Mouse (Mus musculus): ENCODE results near the gene Pla2g4e. TPM values are rescaled to one million over a fixed set of nuclear protein-coding genes. Genes with fewer than 3 reads are reported as not detected.
A peak's percentile ranks its signal among the peaks of the same experiment; 100 is the strongest.

The Pla2g4e gene
- 0.21 TPM in 1 of 2 replicates, not detected in the other for polyA plus RNA-seq (2016; fragmentation: Nextera tagmentation; extraction: Ambion mirVana)

GRCm38 (mm10) chr2:120244679-120245420 lies at the start of gene Pla2g4e:
Gene Pla2g4e (minus strand): TSS chr2:120245335.
- H3K9me3 ChIP-seq, result no peaks in the 10 kb centered on the region
- peak within 1 kb of the TSS; percentile 26; the same call in 1 of the 2 replicates for H3K27ac ChIP-seq
- peak within 1 kb of the TSS; percentile 51 for H3K4me3 ChIP-seq
- H3K27me3 ChIP-seq (ENCODE audit: insufficient read depth, poor library complexity, severe bottlenecking), result peaks cover 31% of the 10 kb centered on the region
- peak; percentile 44 for DNase-seq (ENCODE audit: low spot score)
- 5% methylated on average over 27 of the region's 27 CpGs for WGBS
- H3K4me1 ChIP-seq (replicated peaks), result peaks cover 4% of the 10 kb centered on the region
- H3K36me3 ChIP-seq, result no peaks in the 10 kb centered on the region

- DNase-seq (ENCODE audit: low spot score), result no peak
- Histone ChIP-seq H3K4me3 (no peak overlapping the region), H3K27me3 (ENCODE audit: insufficient read depth, poor library complexity, severe bottlenecking) (no peaks in the 10 kb centered on the region), H3K27ac (no peak overlapping the region), H3K4me1 (replicated peaks) (peaks cover 12% of the 10 kb centered on the region; the same call in 1 of the 2 replicates), H3K36me3 (no peaks in the 10 kb centered on the region), H3K9me3 (no peaks in the 10 kb centered on the region)
- 83% methylated on average over 9 of the region's 9 CpGs for WGBS
Observed at GRCm38 (mm10) chr2:120291471-120292078, 46.4 kb upstream of the Pla2g4e start.

- Histone ChIP-seq H3K27ac (no peak within 1 kb of the TSS), H3K4me3 (no peak within 1 kb of the TSS), H3K27me3 (ENCODE audit: insufficient read depth, poor library complexity, severe bottlenecking) (no peaks in the 10 kb centered on the region), H3K4me1 (replicated peaks) (no peaks in the 10 kb centered on the region), H3K36me3 (no peaks in the 10 kb centered on the region), H3K9me3 (no peaks in the 10 kb centered on the region)
- WGBS, result 75% methylated on average over 5 of the region's 5 CpGs
- no peak for DNase-seq (ENCODE audit: low spot score)
Observed at GRCm38 (mm10) chr2:120288995-120289394, 43.9 kb upstream of the Pla2g4e start, which contains the start of gene Pla2g4d. Gene Pla2g4d (minus strand): TSS chr2:120289197.

- 90% methylated on average over 3 of the region's 3 CpGs for WGBS
- H3K36me3 ChIP-seq, result no peaks in the 10 kb centered on the region
Observed at GRCm38 (mm10) chr2:120288401-120288800, 43.3 kb upstream of the Pla2g4e start.

GRCm38 (mm10) chr2:120285639-120286038 lies 40.5 kb upstream of the Pla2g4e start:
- H3K27ac ChIP-seq, result no peak overlapping the region
- H3K27me3 ChIP-seq (ENCODE audit: insufficient read depth, poor library complexity, severe bottlenecking), result no peaks in the 10 kb centered on the region
- H3K9me3 ChIP-seq, result no peaks in the 10 kb centered on the region
- H3K4me3 ChIP-seq, result no peak overlapping the region
- no peaks in the 10 kb centered on the region for H3K4me1 ChIP-seq (replicated peaks)
- no peak for DNase-seq (ENCODE audit: low spot score)
- H3K36me3 ChIP-seq, result no peaks in the 10 kb centered on the region
- 77% methylated on average over 4 of the region's 4 CpGs for WGBS

More at GRCm38 (mm10) chr2:120288401-120288800, 43.3 kb upstream of the Pla2g4e start:
- no peak overlapping the region for H3K4me3 ChIP-seq
- H3K27me3 ChIP-seq (ENCODE audit: insufficient read depth, poor library complexity, severe bottlenecking), result no peaks in the 10 kb centered on the region
- H3K9me3 ChIP-seq, result no peaks in the 10 kb centered on the region
- H3K27ac ChIP-seq, result no peak overlapping the region
- DNase-seq (ENCODE audit: low spot score), result no peak
- H3K4me1 ChIP-seq (replicated peaks), result no peaks in the 10 kb centered on the region

- DNase-seq (ENCODE audit: low spot score), result no peak
- Histone ChIP-seq H3K27me3 (ENCODE audit: insufficient read depth, poor library complexity, severe bottlenecking) (no peaks in the 10 kb centered on the region), H3K9me3 (no peaks in the 10 kb centered on the region), H3K4me3 (no peak overlapping the region), H3K36me3 (no peaks in the 10 kb centered on the region), H3K27ac (no peak overlapping the region), H3K4me1 (replicated peaks) (no peaks in the 10 kb centered on the region)
Observed at GRCm38 (mm10) chr2:120284705-120285104, 39.6 kb upstream of the Pla2g4e start.

GRCm38 (mm10) chr2:120284094-120284493 lies 39.0 kb upstream of the Pla2g4e start:
- WGBS, result 76% methylated on average over 5 of the region's 5 CpGs
- H3K4me3 ChIP-seq, result no peak overlapping the region
- H3K36me3 ChIP-seq, result no peaks in the 10 kb centered on the region
- no peak overlapping the region for H3K27ac ChIP-seq
- DNase-seq (ENCODE audit: low spot score), result no peak
- H3K27me3 ChIP-seq (ENCODE audit: insufficient read depth, poor library complexity, severe bottlenecking), result no peaks in the 10 kb centered on the region
- H3K9me3 ChIP-seq, result no peaks in the 10 kb centered on the region
- no peaks in the 10 kb centered on the region for H3K4me1 ChIP-seq (replicated peaks)

DNA sequence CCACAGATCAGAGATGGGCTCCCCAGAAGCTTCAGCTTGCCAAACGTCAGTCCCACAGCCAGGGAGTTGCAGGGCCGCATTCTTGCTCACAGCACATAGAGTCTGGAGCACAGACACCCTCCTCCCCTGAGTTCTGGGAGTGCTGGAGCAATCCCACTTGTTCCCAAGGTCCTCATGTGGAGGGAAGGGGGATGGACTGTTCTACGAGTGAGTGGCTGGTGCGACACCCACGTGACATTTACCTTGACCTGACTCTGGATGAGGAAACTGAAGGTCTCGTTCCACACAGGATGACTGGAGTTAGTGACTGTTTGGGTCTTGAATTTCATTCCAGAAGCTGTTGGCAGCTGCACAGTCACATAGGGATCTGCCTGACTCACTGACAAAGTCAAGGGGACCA lies 38.4 kb upstream of the Pla2g4e start:
- H3K9me3 ChIP-seq, result no peaks in the 10 kb centered on the region
- no peaks in the 10 kb centered on the region for H3K4me1 ChIP-seq (replicated peaks)
- DNase-seq (ENCODE audit: low spot score), result no peak
- 53% methylated on average over 6 of the region's 6 CpGs for WGBS
- no peak overlapping the region for H3K27ac ChIP-seq
- no peak overlapping the region for H3K4me3 ChIP-seq
- no peaks in the 10 kb centered on the region for H3K36me3 ChIP-seq
- no peaks in the 10 kb centered on the region for H3K27me3 ChIP-seq (ENCODE audit: insufficient read depth, poor library complexity, severe bottlenecking)

DNA sequence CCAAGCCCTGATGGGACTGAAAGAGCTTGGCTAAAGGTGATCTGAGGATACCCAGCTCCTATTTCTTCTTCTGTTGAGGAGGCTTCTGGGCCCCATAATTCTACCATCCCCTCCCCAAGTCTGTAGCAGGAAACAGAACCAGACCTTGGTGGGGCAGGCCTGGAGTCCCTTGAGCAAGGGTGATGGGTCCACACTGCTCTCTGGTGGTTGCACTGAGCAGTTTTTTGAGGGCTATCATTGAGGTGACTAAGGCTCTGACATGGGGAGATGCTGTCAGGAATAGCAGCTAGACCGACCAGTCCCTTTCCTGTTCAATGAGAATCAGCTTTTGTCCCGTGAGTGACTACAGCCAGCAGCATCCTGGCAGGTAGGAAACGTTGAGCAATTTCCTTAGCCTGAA lies 36.1 kb upstream of the Pla2g4e start:
- H3K4me1 ChIP-seq (replicated peaks), result peaks cover 8% of the 10 kb centered on the region; the same call in 1 of the 2 replicates
- H3K4me3 ChIP-seq, result no peak overlapping the region
- H3K36me3 ChIP-seq, result no peaks in the 10 kb centered on the region
- DNase-seq (ENCODE audit: low spot score), result no peak
- WGBS, result 52% methylated on average over 3 of the region's 3 CpGs
- no peaks in the 10 kb centered on the region for H3K27me3 ChIP-seq (ENCODE audit: insufficient read depth, poor library complexity, severe bottlenecking)
- H3K27ac ChIP-seq, result no peak overlapping the region
- H3K9me3 ChIP-seq, result no peaks in the 10 kb centered on the region

DNA sequence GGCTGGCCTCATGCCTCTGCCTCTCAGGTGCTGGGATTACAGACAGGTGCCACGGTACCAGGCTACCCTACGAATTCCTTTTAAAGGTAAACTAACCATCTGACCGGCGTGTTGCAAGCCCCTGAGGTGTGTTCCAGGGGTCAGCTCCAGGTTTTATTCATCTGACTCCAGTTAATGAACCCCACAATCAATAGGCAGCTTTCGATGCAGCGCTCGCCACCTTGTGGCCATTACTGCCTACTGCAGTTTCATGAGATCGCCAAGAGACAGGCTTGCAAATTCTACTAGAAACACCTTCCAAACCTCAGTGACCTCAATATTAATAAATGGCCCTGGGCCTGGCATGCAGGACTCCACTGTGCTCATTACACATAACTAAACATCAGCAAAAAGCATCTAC lies 34.8 kb upstream of the Pla2g4e start:
- Histone ChIP-seq H3K36me3 (no peaks in the 10 kb centered on the region), H3K4me1 (replicated peaks) (peaks cover 8% of the 10 kb centered on the region; the same call in 1 of the 2 replicates), H3K9me3 (no peaks in the 10 kb centered on the region), H3K27ac (no peak overlapping the region), H3K4me3 (no peak overlapping the region), H3K27me3 (ENCODE audit: insufficient read depth, poor library complexity, severe bottlenecking) (no peaks in the 10 kb centered on the region)
- 19% methylated on average over 8 of the region's 8 CpGs for WGBS
- DNase-seq (ENCODE audit: low spot score), result peak; percentile 62

DNA sequence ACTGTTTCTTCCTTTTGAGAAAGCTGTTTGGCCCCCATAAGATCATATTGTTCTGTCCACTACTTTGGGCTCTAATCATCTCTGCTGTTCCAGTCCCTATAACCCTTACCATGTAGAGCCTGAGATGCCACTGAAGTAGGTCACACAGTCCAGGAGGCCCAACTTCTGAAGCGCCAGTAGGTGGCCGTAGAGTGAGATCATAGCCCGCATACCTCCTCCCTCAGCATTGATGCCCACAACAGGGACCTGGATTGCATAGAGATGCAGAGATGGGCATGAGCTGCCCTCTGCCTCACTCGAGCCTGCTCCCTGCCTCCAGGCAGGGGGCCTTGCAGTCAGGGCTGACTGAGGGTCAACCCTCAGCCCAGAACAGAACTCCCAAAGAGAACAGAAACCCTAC lies 31.8 kb upstream of the Pla2g4e start:
- Histone ChIP-seq H3K4me3 (no peak overlapping the region), H3K27me3 (ENCODE audit: insufficient read depth, poor library complexity, severe bottlenecking) (no peaks in the 10 kb centered on the region), H3K9me3 (no peaks in the 10 kb centered on the region), H3K4me1 (replicated peaks) (peaks cover 8% of the 10 kb centered on the region; the same call in 1 of the 2 replicates), H3K36me3 (no peaks in the 10 kb centered on the region), H3K27ac (no peak overlapping the region)
- no peak for DNase-seq (ENCODE audit: low spot score)
- WGBS, result 77% methylated on average over 4 of the region's 4 CpGs

GRCm38 (mm10) chr2:120268635-120269034 lies 23.5 kb upstream of the Pla2g4e start:
- peak overlapping the region; percentile 27 for H3K4me3 ChIP-seq
- peak overlapping the region; percentile 62; the same call in 1 of the 2 replicates for H3K27ac ChIP-seq
- no peaks in the 10 kb centered on the region for H3K36me3 ChIP-seq

GRCm38 (mm10) chr2:120265523-120265922 lies 20.4 kb upstream of the Pla2g4e start:
- 76% methylated on average over 6 of the region's 6 CpGs for WGBS
- no peak overlapping the region for H3K27ac ChIP-seq
- H3K9me3 ChIP-seq, result no peaks in the 10 kb centered on the region
- H3K4me1 ChIP-seq (replicated peaks), result peaks cover 10% of the 10 kb centered on the region
- H3K4me3 ChIP-seq, result no peak overlapping the region
- no peaks in the 10 kb centered on the region for H3K36me3 ChIP-seq
- H3K27me3 ChIP-seq (ENCODE audit: insufficient read depth, poor library complexity, severe bottlenecking), result 0 out of 2 replicates have a peak, but pooled peaks cover 13% of the 10 kb centered on the region
- DNase-seq (ENCODE audit: low spot score), result no peak

More at GRCm38 (mm10) chr2:120268635-120269034, 23.5 kb upstream of the Pla2g4e start:
- 0 out of 2 replicates have a peak, but pooled peaks cover 13% of the 10 kb centered on the region for H3K27me3 ChIP-seq (ENCODE audit: insufficient read depth, poor library complexity, severe bottlenecking)
- DNase-seq (ENCODE audit: low spot score), result peak; percentile 18
- peaks cover 10% of the 10 kb centered on the region for H3K4me1 ChIP-seq (replicated peaks)
- no peaks in the 10 kb centered on the region for H3K9me3 ChIP-seq
- 4% methylated on average over 9 of the region's 9 CpGs for WGBS

Measured in hindbrain, embryonic 10.5 days (tissue).